Mouse (Mus musculus): ENCODE measurements around the gene Fbrsl1.

The Fbrsl1 gene

GRCm38 (mm10) chr5:110448436-110449134, at the start of gene Fbrsl1:
TSS of gene Fbrsl1 (minus strand) at chr5:110448503.
- DNase-seq (ENCODE audit: low spot score in 2 of 2): peak; percentile 87 to 91

- no peak for DNase-seq (ENCODE audit: low spot score in 2 of 2)
Measured at GRCm38 (mm10) chr5:110498071-110498470, 49.8 kb upstream of the Fbrsl1 start.

- no peak for DNase-seq (ENCODE audit: low spot score in 2 of 2)
Measured at GRCm38 (mm10) chr5:110497556-110497955, 49.3 kb upstream of the Fbrsl1 start.

GRCm38 (mm10) chr5:110495051-110495450, 46.7 kb upstream of the Fbrsl1 start:
- DNase-seq (ENCODE audit: low spot score in 2 of 2): no peak

GRCm38 (mm10) chr5:110494396-110494795, 46.1 kb upstream of the Fbrsl1 start:
- no peak for DNase-seq (ENCODE audit: low spot score in 2 of 2)

GRCm38 (mm10) chr5:110493785-110494184, 45.5 kb upstream of the Fbrsl1 start:
- peak; percentile 33 to 65 for DNase-seq (ENCODE audit: low spot score in 2 of 2)

GRCm38 (mm10) chr5:110489639-110490038, 41.3 kb upstream of the Fbrsl1 start:
- no peak for DNase-seq (ENCODE audit: low spot score in 2 of 2)

- DNase-seq (ENCODE audit: low spot score in 2 of 2): no peak
Measured at GRCm38 (mm10) chr5:110487943-110488342, 39.6 kb upstream of the Fbrsl1 start.

- no peak for DNase-seq (ENCODE audit: low spot score in 2 of 2)
Measured at GRCm38 (mm10) chr5:110486674-110487334, 38.5 kb upstream of the Fbrsl1 start.

- DNase-seq (ENCODE audit: low spot score in 2 of 2): no peak
Measured at GRCm38 (mm10) chr5:110484711-110485110, 36.4 kb upstream of the Fbrsl1 start.

GRCm38 (mm10) chr5:110479228-110479627, 30.9 kb upstream of the Fbrsl1 start:
- no peak for DNase-seq (ENCODE audit: low spot score in 2 of 2)

- DNase-seq (ENCODE audit: low spot score in 2 of 2): no peak
Measured at GRCm38 (mm10) chr5:110474156-110474555, 25.9 kb upstream of the Fbrsl1 start.

- DNase-seq (ENCODE audit: low spot score in 2 of 2): no peak
Measured at GRCm38 (mm10) chr5:110472834-110473233, 24.5 kb upstream of the Fbrsl1 start.

GRCm38 (mm10) chr5:110471981-110472476, 23.7 kb upstream of the Fbrsl1 start:
- no peak for DNase-seq (ENCODE audit: low spot score in 2 of 2)

GRCm38 (mm10) chr5:110471285-110471684, 23.0 kb upstream of the Fbrsl1 start:
- no peak for DNase-seq (ENCODE audit: low spot score in 2 of 2)

- no peak for DNase-seq (ENCODE audit: low spot score in 2 of 2)
Measured at GRCm38 (mm10) chr5:110469227-110469925, 21.1 kb upstream of the Fbrsl1 start.

- no peak for DNase-seq (ENCODE audit: low spot score in 2 of 2)
Measured at GRCm38 (mm10) chr5:110468296-110468695, 20.0 kb upstream of the Fbrsl1 start.

GRCm38 (mm10) chr5:110467725-110468124, 19.4 kb upstream of the Fbrsl1 start:
- DNase-seq (ENCODE audit: low spot score in 2 of 2): no peak

- DNase-seq (ENCODE audit: low spot score in 2 of 2): no peak
Measured at GRCm38 (mm10) chr5:110466531-110467424, 18.5 kb upstream of the Fbrsl1 start.

GRCm38 (mm10) chr5:110462646-110463045, 14.3 kb upstream of the Fbrsl1 start:
- DNase-seq (ENCODE audit: low spot score in 2 of 2): no peak

GRCm38 (mm10) chr5:110458936-110459335, 10.6 kb upstream of the Fbrsl1 start:
- peak; percentile 20 to 33 for DNase-seq (ENCODE audit: low spot score in 2 of 2)

Data from frontal cortex, postnatal 14 days (tissue).